Comparison of ENCODE assay signal across 37 mouse cellular contexts in the genomic region with DNA sequence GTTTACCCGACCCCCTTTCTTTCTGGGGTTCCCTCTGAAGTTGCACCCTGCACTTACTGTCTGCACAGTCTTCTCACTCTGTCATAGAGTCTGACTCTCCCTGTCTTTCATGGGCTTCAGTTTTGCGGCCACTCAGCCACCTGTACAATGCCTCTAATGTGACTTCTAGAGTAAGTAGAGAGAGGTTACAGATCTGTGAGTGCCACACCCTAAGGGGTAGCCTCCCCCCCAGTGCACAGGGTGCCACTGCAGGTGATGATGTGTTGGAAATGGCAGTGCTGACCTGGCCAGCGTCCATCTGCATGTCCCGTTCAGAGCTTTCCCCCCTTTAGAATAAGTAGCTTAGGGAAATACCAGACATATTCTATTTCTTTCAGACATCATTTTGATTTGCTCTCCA. TPM values are rescaled to one million over a fixed set of nuclear protein-coding genes. Genes with fewer than 3 reads are reported as not detected.
"Had no signal": no experiment of that assay in that cellular context is flagged by ENCODE, and none has a peak within 500 bp of the region (broad histone marks: within the 10 kb centered on the region; RNA-seq: fewer than 3 reads in every experiment).

No protein-coding gene starts in this region.

- H3K27ac ChIP-seq: limb, embryonic 10.5 days; limb, embryonic 12.5 days; limb, embryonic 13.5 days; limb, embryonic 15.5 days; liver, embryonic 12.5 days; liver, embryonic 13.5 days; liver, embryonic 14.5 days; liver, embryonic 15.5 days; lung, embryonic 15.5 days; macrophage; midbrain, embryonic 10.5 days; midbrain, embryonic 12.5 days; midbrain, embryonic 13.5 days; midbrain, embryonic 15.5 days; neural tube, embryonic 12.5 days had no signal

- H3K4me3 ChIP-seq: limb, embryonic 10.5 days; limb, embryonic 12.5 days; limb, embryonic 13.5 days; limb, embryonic 15.5 days; liver, embryonic 12.5 days; liver, embryonic 13.5 days; liver, embryonic 15.5 days; lung, embryonic 15.5 days; megakaryocyte, embryonic 14.5 days; midbrain, embryonic 10.5 days; midbrain, embryonic 12.5 days; midbrain, embryonic 13.5 days; midbrain, embryonic 15.5 days; myocyte; neural tube, embryonic 12.5 days had no signal

- DNase-seq: left cerebral cortex, postnatal 4 days; liver; liver, embryonic 13.5 days; liver, postnatal 0 days; lung, adult 18-20 months; lung, adult 2 months; lung, embryonic 14.5 days; lung, postnatal 10 days; lung, postnatal 14 days; lung, postnatal 36 days; lung, postnatal 4 days; midbrain, embryonic 14.5 days had no signal

- H3K4me2 ChIP-seq: limb, embryonic 12.5 days; limb, embryonic 13.5 days; limb, embryonic 15.5 days; liver, embryonic 11.5 days; liver, embryonic 12.5 days; liver, embryonic 13.5 days; liver, embryonic 15.5 days; lung, embryonic 14.5 days; lung, embryonic 15.5 days; midbrain, embryonic 11.5 days; midbrain, embryonic 12.5 days; midbrain, embryonic 13.5 days; midbrain, embryonic 15.5 days; neural tube, embryonic 12.5 days had no signal

- H3K9me3 ChIP-seq: limb, embryonic 10.5 days; limb, embryonic 12.5 days; limb, embryonic 13.5 days; limb, embryonic 15.5 days; liver, embryonic 12.5 days; liver, embryonic 13.5 days; liver, embryonic 15.5 days; lung, embryonic 15.5 days; megakaryocyte, embryonic 14.5 days; midbrain, embryonic 10.5 days; midbrain, embryonic 12.5 days; midbrain, embryonic 13.5 days; midbrain, embryonic 15.5 days; neural tube, embryonic 12.5 days had no signal

- H3K27me3 ChIP-seq: limb, embryonic 12.5 days; limb, embryonic 13.5 days; limb, embryonic 15.5 days; liver, embryonic 12.5 days; liver, embryonic 13.5 days; liver, embryonic 15.5 days; lung, embryonic 15.5 days; megakaryocyte, embryonic 14.5 days; midbrain, embryonic 12.5 days; midbrain, embryonic 13.5 days; midbrain, embryonic 15.5 days; neural tube, embryonic 12.5 days had no signal

- ATAC-seq: liver, embryonic 12.5 days; liver, postnatal 0 days; lung, postnatal 0 days; midbrain, embryonic 13.5 days; midbrain, embryonic 15.5 days; midbrain, embryonic 16.5 days had no signal

- H3K9ac ChIP-seq: limb, embryonic 12.5 days; limb, embryonic 13.5 days; limb, embryonic 15.5 days; liver, embryonic 12.5 days; liver, embryonic 13.5 days; liver, embryonic 14.5 days; liver, embryonic 15.5 days; liver, postnatal 0 days; lung, embryonic 14.5 days; lung, embryonic 15.5 days; midbrain, embryonic 12.5 days; midbrain, embryonic 13.5 days; midbrain, embryonic 15.5 days; neural tube, embryonic 12.5 days had no signal

- H3K4me1 ChIP-seq: limb, embryonic 10.5 days; limb, embryonic 12.5 days; liver, embryonic 12.5 days; liver, embryonic 13.5 days; liver, embryonic 15.5 days; lung, embryonic 15.5 days; midbrain, embryonic 10.5 days had no signal

- H3K36me3 ChIP-seq: limb, embryonic 10.5 days; limb, embryonic 12.5 days; limb, embryonic 13.5 days; limb, embryonic 15.5 days; liver, embryonic 12.5 days; liver, embryonic 13.5 days; liver, embryonic 15.5 days; lung, embryonic 15.5 days; midbrain, embryonic 12.5 days; neural tube, embryonic 12.5 days had no signal

RNA-seq across cellular contexts. Expression of gene Lamp5, which starts 56.8 kb away (rescaled TPM):
- total RNA-seq: liver, adult 2 months; megakaryocyte progenitor cell, adult 5-6 weeks; megakaryocyte, adult 5-6 weeks; megakaryocyte-erythroid progenitor cell, adult 5-6 weeks; monocyte, adult 5-6 weeks had no signal
- polyA plus RNA-seq: limb, embryonic 10.5 days; liver, adult 2 months; liver, embryonic 12.5 days; liver, embryonic 15.5 days; liver, postnatal 0 days; lung, adult 2 months; lung, postnatal 0 days; macrophage; myocyte had no signal
